Mouse (Mus musculus): Measurements from ENCODE around the gene Hnrnpk. TPM values are rescaled to one million over a fixed set of nuclear protein-coding genes. Genes with fewer than 3 reads are reported as not detected.
A peak's percentile ranks its signal among the peaks of the same experiment; 100 is the strongest.
"Not testable (repeated sequence)": the region's sequence is repeated elsewhere in the genome, so short reads cannot be mapped to it uniquely, and the experiment has no call there.

Gene Hnrnpk
- polyA plus RNA-seq, 1 experiment from 2014 or later, result 2,059 TPM

- Histone ChIP-seq H3K27me3 (no peaks in the 10 kb centered on the region), H3K4me3 (replicated peaks) (no peak overlapping the region), H3K27ac (no peak overlapping the region), H3K4me2 (no peak overlapping the region), H3K9ac (replicated peaks) (no peak overlapping the region), H3K9me3 (peaks cover 7% of the 10 kb centered on the region; the same call in 1 of the 2 replicates), H3K4me1 (replicated peaks) (no peaks in the 10 kb centered on the region; the same call in 1 of the 2 replicates), H3K36me3 (no peaks in the 10 kb centered on the region)
- ATAC-seq (ENCODE audit: insufficient number of reproducible peaks, insufficient read depth, low FRiP score, low TSS enrichment, low read depth), result no peak
- 93% methylated on average over 4 of the region's 4 CpGs for WGBS
These were observed 15.5 kb upstream of the Hnrnpk start for GRCm38 (mm10) chr13:58418656-58419055.

GRCm38 (mm10) chr13:58415838-58416237 is 12.7 kb upstream of the Hnrnpk start:
- Histone ChIP-seq H3K27me3 (no peaks in the 10 kb centered on the region), H3K4me2 (no peak overlapping the region), H3K9me3 (peaks cover 20% of the 10 kb centered on the region; the same call in 1 of the 2 replicates), H3K4me1 (replicated peaks) (no peaks in the 10 kb centered on the region; the same call in 1 of the 2 replicates), H3K27ac (no peak overlapping the region), H3K36me3 (peaks cover 25% of the 10 kb centered on the region), H3K9ac (replicated peaks) (no peak overlapping the region), H3K4me3 (replicated peaks) (no peak overlapping the region)
- WGBS, result 62% methylated on average over 5 of the region's 5 CpGs
- ATAC-seq (ENCODE audit: insufficient number of reproducible peaks, insufficient read depth, low FRiP score, low TSS enrichment, low read depth), result no peak

GRCm38 (mm10) chr13:58415374-58415773 is 12.2 kb upstream of the Hnrnpk start:
- no peak for ATAC-seq (ENCODE audit: insufficient number of reproducible peaks, insufficient read depth, low FRiP score, low TSS enrichment, low read depth)
- Histone ChIP-seq H3K27me3 (no peaks in the 10 kb centered on the region), H3K4me1 (replicated peaks) (no peaks in the 10 kb centered on the region; the same call in 1 of the 2 replicates), H3K9ac (replicated peaks) (no peak overlapping the region), H3K4me2 (no peak overlapping the region), H3K36me3 (peaks cover 30% of the 10 kb centered on the region), H3K4me3 (replicated peaks) (no peak overlapping the region), H3K27ac (no peak overlapping the region), H3K9me3 (peaks cover 22% of the 10 kb centered on the region; the same call in 1 of the 2 replicates)
- WGBS, result 59% methylated on average over 6 of the region's 6 CpGs

GRCm38 (mm10) chr13:58411073-58411472 is 7.9 kb upstream of the Hnrnpk start:
- Histone ChIP-seq H3K4me3 (replicated peaks) (no peak overlapping the region), H3K27me3 (no peaks in the 10 kb centered on the region), H3K4me2 (no peak overlapping the region), H3K9me3 (peaks cover 14% of the 10 kb centered on the region; the same call in 1 of the 2 replicates), H3K27ac (no peak overlapping the region), H3K9ac (replicated peaks) (no peak overlapping the region), H3K36me3 (peaks cover 41% of the 10 kb centered on the region), H3K4me1 (replicated peaks) (no peaks in the 10 kb centered on the region; the same call in 1 of the 2 replicates)
- WGBS, result 90% methylated on average over 4 of the region's 4 CpGs
- ATAC-seq (ENCODE audit: insufficient number of reproducible peaks, insufficient read depth, low FRiP score, low TSS enrichment, low read depth), result no peak

GRCm38 (mm10) chr13:58402744-58403110 is 416 bp downstream of the Hnrnpk start:
- Histone ChIP-seq H3K4me3 (replicated peaks) (peak overlapping the region; percentile 96), H3K4me2 (peak overlapping the region; percentile 54), H3K9ac (replicated peaks) (peak overlapping the region; percentile 100), H3K27ac (peak overlapping the region; percentile 99), H3K4me1 (replicated peaks) (no peaks in the 10 kb centered on the region; the same call in 1 of the 2 replicates), H3K36me3 (peaks cover 18% of the 10 kb centered on the region), H3K27me3 (no peaks in the 10 kb centered on the region), H3K9me3 (no peaks in the 10 kb centered on the region)
- ATAC-seq (ENCODE audit: insufficient number of reproducible peaks, insufficient read depth, low FRiP score, low TSS enrichment, low read depth), result peak; percentile 57
- WGBS, result under 1% methylated on average over 43 of the region's 48 CpGs

GRCm38 (mm10) chr13:58402003-58402743 is 970 bp downstream of the Hnrnpk start, which contains the start of gene Rmi1:
Gene Rmi1 (plus strand): TSS chr13:58402248.
- no peaks in the 10 kb centered on the region for H3K9me3 ChIP-seq
- no peaks in the 10 kb centered on the region for H3K27me3 ChIP-seq
- H3K4me1 ChIP-seq (replicated peaks), result no peaks in the 10 kb centered on the region; the same call in 1 of the 2 replicates
- peak within 1 kb of the TSS; percentile 100 for H3K9ac ChIP-seq (replicated peaks)
- H3K36me3 ChIP-seq, result peaks cover 19% of the 10 kb centered on the region
- under 1% methylated on average over 91 of the region's 91 CpGs for WGBS
- peak; percentile 93 for ATAC-seq (ENCODE audit: insufficient number of reproducible peaks, insufficient read depth, low FRiP score, low TSS enrichment, low read depth)
- peak within 1 kb of the TSS; percentile 99 for H3K27ac ChIP-seq
- peak within 1 kb of the TSS; percentile 76 for H3K4me2 ChIP-seq
- H3K4me3 ChIP-seq (replicated peaks), result peak within 1 kb of the TSS; percentile 96

GRCm38 (mm10) chr13:58401135-58402002 is 1.8 kb downstream of the Hnrnpk start:
- H3K4me3 ChIP-seq (replicated peaks), result peak overlapping the region; percentile 96
- H3K36me3 ChIP-seq, result peaks cover 27% of the 10 kb centered on the region
- peak overlapping the region; percentile 76 for H3K4me2 ChIP-seq
- H3K9me3 ChIP-seq, result no peaks in the 10 kb centered on the region
- peak overlapping the region; percentile 99 for H3K27ac ChIP-seq
- WGBS, result under 1% methylated on average over 96 of the region's 100 CpGs
- H3K27me3 ChIP-seq, result no peaks in the 10 kb centered on the region
- no peaks in the 10 kb centered on the region; the same call in 1 of the 2 replicates for H3K4me1 ChIP-seq (replicated peaks)
- peak; percentile 26 for ATAC-seq (ENCODE audit: insufficient number of reproducible peaks, insufficient read depth, low FRiP score, low TSS enrichment, low read depth)
- peak overlapping the region; percentile 100 for H3K9ac ChIP-seq (replicated peaks)

- Histone ChIP-seq H3K36me3 (peaks cover 35% of the 10 kb centered on the region), H3K9me3 (no peaks in the 10 kb centered on the region), H3K27me3 (no peaks in the 10 kb centered on the region), H3K4me3 (replicated peaks) (peak overlapping the region; percentile 96), H3K4me1 (replicated peaks) (no peaks in the 10 kb centered on the region; the same call in 1 of the 2 replicates), H3K9ac (replicated peaks) (peak overlapping the region; percentile 100), H3K27ac (peak overlapping the region; percentile 99; the same call in 1 of the 2 replicates), H3K4me2 (peak overlapping the region; percentile 76)
- no peak for ATAC-seq (ENCODE audit: insufficient number of reproducible peaks, insufficient read depth, low FRiP score, low TSS enrichment, low read depth)
- WGBS, result 1% methylated on average over 11 of the region's 11 CpGs
These were observed 2.6 kb downstream of the Hnrnpk start for GRCm38 (mm10) chr13:58400576-58400975.

- Histone ChIP-seq H3K9me3 (no peaks in the 10 kb centered on the region), H3K4me3 (replicated peaks) (no peak overlapping the region), H3K27me3 (no peaks in the 10 kb centered on the region), H3K4me1 (replicated peaks) (no peaks in the 10 kb centered on the region), H3K4me2 (no peak overlapping the region), H3K27ac (no peak overlapping the region), H3K9ac (replicated peaks) (no peak overlapping the region), H3K36me3 (peaks cover 62% of the 10 kb centered on the region)
- 93% methylated on average over 13 of the region's 13 CpGs for WGBS
- no peak for ATAC-seq (ENCODE audit: insufficient number of reproducible peaks, insufficient read depth, low FRiP score, low TSS enrichment, low read depth)
These were observed 5.5 kb downstream of the Hnrnpk start for GRCm38 (mm10) chr13:58397651-58398050.

- H3K9me3 ChIP-seq; H3K27me3 ChIP-seq; H3K4me1 ChIP-seq (replicated peaks); H3K4me2 ChIP-seq; H3K27ac ChIP-seq; ATAC-seq (ENCODE audit: insufficient number of reproducible peaks, insufficient read depth, low FRiP score, low TSS enrichment, low read depth); H3K4me3 ChIP-seq (replicated peaks); H3K9ac ChIP-seq (replicated peaks): not testable (repeated sequence)
- 88% methylated on average over 11 of the region's 11 CpGs for WGBS
- H3K36me3 ChIP-seq, result peaks cover 82% of the 10 kb centered on the region
These were observed 8.8 kb downstream of the Hnrnpk start for GRCm38 (mm10) chr13:58394392-58394791.

All from limb, embryonic 12.5 days (tissue).